Mouse (Mus musculus) neural tube, embryonic 10.5 days (tissue): ENCODE results near the gene Vps8.

Experiments used
- DNase-seq: peaks from one replicate; pipeline ENCODE4 v3.0.0-alpha.2; 2017; ENCODE audit warnings: low spot score; ENCODE audit errors: extremely low spot score

The Vps8 gene

DNA sequence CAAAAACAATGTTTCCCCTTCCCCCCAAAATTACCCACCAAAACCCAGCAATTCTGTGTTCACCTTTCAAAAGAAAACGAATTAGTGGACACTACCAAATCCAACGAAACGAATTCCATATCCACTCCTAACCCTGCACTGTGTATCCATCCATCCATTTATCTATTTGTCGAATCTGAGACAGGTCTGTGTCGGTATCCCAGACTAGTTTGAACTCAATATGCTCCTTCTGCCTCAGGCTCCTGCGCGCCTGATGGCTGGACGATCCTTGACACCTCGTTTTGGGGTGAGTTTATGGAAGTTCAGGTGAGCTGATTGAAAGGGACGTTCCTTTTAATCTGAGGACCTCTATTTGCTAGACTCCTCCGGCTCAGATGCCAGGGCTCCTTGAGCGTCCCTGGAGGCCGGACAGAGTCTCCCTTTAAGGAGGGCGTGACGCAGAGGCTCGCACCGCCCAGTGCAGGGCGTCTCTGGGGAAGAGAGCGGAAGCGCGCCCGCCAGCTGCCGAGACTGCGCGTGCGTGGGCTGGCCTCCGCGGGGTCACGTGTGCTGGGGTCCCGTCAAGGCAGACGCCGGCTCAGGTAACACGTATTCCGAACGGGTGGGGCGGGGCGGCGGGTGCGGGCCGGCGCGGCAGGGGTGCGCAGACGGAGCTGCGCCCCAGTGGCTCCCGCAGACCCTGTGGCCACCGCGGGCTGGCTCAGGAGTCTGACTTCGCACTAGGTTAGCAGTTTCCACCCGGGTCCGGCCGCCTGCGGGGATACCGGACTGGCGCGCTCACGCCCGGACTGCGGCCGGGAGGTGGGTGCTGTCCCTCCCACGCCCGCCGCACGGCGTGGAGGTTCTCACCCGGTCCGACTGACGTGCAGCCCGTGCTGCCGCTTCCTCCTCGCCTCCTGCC is at the start of gene Vps8:
Gene Vps8, plus strand, starts transcription at position 474 of the 901 bp plus-strand sequence.
- peak; percentile 89 for DNase-seq

GRCm38 (mm10) chr16:21373316-21373960 is 49.5 kb upstream of the Vps8 start:
- DNase-seq = no peak

GRCm38 (mm10) chr16:21374067-21374466 is 48.9 kb upstream of the Vps8 start:
- no peak for DNase-seq

- DNase-seq = no peak
Observed at GRCm38 (mm10) chr16:21375147-21375546, 47.8 kb upstream of the Vps8 start.

DNA sequence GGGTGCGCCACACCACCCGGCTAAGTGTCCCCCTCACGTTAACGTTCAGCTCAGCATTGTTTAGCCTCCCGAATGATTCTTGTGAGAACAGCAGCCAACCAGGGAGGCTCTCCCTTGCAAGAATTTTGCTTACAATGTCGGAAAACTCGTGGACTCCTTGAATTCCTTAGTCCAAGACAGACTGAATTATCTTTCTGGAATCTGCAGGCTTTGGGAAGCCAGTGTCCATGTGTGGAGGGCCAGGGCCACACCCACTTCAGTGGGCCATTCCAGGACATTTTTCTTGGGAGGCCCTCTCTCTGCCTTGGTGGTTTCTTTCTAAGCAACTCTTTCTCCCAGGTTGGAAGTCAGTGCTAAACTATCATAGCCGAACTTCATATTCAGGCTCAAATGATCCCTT is 46.6 kb upstream of the Vps8 start:
- DNase-seq = no peak

- DNase-seq = no peak
Observed at GRCm38 (mm10) chr16:21376949-21377604, 45.8 kb upstream of the Vps8 start.

DNA sequence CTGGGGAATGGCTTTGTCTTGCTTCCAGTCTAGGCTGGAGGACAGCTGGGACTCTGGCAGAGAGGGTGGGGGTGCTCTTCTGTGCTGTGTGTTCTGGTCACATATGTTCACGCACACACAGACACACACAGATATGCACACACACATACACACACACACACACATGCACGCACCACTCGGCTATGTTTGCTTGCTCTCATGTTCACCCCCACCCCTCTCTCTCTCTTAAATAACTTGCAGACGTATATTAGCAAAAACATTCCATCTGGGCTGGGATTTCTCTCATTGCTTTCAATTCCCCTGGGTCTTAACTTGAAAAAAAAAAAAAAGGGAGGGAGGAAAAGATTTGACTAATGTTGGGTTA is 45.3 kb upstream of the Vps8 start:
- no peak for DNase-seq

DNA sequence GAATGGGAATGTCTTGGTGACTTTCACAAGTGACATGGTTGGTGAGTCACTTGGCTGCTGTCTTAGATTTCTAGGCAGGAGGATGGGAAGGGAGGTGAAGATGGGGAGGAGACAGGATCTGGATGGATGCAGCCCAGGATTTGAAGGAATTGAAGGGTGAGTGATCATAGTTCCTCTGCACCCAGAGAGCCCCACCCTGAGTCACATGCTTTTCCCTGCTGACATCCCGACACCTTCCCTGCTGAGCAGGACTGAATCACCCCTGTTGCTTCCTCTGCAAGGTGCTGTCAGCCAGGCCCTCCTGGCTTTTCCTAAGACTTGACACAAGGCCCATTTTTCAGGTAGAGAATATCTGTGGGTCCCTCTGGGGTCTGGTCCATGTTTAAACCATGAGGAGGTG is 41.4 kb upstream of the Vps8 start:
- DNase-seq = no peak

GRCm38 (mm10) chr16:21382152-21382911 is 40.6 kb upstream of the Vps8 start:
- no peak for DNase-seq

DNA sequence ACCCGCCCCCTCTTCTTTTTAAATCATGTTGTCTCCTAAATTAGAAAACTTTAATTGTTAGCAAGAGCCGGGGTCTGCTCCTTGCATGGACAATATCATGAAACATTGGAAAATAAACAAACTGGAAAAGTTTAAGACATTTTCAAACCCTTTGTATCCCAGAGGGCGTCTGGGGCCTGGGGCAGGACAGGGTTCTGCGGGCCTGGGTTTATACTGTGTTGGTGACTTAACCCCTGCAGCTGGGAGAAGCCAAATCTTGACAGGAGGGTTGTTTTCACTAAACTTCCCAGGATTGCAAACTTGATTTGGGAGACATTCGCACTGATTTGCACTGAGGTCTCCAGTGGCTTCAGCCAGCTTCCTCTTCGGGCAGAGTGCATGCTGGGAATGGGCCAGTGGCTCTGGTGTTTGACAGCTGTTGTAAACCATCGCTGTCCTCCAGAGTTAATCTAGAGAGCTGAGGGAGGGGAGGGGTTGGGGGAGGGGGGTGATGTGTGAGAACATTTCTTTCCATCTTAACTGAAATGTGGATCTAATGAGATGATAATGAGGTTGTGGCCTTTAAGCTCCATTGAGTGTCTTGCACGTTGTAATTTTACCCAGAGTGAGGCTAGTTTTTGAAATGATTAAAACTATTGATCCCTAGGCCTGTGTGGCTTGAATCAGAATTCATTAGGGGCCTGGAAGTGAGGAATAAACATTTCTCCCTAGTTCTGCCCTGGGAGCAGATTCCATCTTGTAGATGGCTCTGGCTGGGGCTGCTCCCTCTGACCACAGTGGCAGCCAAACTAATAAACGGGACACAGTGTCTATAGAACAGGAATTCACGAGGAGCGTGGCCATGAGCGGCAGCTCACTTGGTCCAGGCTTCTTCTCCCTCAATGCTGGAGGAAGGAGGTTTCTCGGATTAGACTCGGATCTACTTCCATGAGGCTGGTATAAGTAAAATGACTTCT is 36.7 kb upstream of the Vps8 start:
- DNase-seq = no peak

- DNase-seq = no peak
Observed at GRCm38 (mm10) chr16:21389316-21389715, 33.6 kb upstream of the Vps8 start.

DNA sequence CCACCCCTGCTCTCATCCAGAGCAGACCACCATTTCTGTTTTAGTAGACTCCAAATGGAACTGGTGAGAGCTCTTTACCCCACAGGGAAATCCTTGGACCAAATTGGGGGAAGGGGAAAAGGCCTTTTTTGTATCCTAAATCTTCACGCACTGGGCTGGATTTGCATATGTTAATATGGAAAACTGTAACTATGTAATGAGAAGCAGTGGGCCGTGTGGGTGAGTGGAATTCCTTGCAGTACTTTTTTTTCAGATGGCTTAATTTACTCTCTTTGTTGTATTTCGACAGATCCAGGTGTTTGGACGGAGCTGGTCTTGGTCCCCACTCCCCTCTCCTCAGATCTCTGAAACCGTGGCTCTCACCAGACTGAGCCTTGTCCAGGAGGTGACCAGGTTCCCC is 32.2 kb upstream of the Vps8 start:
- DNase-seq = no peak

DNA sequence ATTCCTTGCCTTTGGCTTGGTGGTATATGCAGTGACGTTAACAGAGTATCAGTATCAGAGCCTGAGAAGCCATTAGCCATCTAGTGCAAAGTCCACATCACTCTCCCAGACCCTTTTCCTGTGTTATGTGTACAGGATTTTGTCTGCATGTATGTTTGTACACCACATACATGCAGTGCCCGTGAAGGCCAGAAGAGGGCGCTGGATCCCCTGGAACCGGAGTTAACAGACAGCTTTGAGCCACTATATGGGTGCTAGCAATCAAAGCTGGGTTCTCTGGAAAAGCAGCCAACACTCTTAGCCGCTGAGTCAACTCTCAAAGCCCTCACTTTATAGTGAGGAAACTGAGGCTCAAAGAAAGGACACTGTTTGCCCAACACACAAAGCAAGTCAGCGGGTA is 30.8 kb upstream of the Vps8 start:
- peak; percentile 51 for DNase-seq

DNA sequence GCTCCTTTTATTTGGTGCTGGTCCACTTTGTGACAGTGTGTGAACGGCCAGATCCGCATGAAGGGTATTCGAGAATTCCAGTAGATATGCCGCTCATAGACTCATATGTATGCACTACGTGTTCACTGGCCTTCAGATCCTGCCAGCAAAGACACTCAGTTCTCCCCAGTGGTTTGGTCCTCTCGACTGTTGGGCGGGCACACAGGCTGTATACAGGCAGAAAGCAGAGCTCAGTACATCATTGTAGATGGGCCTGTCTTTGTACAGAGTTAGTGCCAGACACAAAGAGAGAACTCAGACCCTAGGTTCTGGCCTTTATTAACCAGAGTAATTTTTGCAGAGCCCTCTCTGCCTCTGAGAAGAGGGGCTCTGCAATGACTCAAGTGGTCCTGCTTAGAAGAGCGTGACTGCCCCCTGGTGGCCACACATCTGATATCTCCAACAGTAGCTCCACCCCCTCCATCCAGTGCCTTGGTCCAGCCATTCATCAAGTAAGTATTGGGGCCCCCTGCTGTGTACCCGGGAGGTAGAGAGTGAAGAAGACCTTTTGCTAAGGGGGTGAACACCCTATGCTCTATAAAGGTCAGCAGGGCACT is 30.3 kb upstream of the Vps8 start:
- peak; percentile 91 for DNase-seq

- DNase-seq = no peak
Observed at GRCm38 (mm10) chr16:21395546-21395945, 27.4 kb upstream of the Vps8 start.

DNA sequence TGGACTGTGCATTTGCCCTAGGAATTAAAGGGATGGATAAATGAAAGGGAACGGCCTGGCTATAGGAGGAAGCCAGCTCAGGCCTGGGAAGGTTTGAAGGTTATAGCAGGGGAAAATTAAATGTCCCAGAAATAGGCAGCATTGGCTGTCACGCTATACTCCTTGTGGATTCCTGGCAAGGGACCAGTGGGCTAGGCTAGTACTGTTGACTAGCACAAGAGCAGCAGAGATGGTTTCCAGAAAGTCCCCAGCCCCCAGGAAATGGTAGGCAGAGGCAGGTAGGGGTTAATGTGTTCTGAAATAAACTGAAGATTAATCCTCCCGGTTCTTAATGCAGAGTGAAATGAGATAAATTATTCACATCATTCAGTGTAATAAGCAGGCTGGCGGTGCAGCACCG is 25.2 kb upstream of the Vps8 start:
- no peak for DNase-seq

- DNase-seq = peak; percentile 44
Observed at GRCm38 (mm10) chr16:21398345-21399051, 24.4 kb upstream of the Vps8 start.

DNA sequence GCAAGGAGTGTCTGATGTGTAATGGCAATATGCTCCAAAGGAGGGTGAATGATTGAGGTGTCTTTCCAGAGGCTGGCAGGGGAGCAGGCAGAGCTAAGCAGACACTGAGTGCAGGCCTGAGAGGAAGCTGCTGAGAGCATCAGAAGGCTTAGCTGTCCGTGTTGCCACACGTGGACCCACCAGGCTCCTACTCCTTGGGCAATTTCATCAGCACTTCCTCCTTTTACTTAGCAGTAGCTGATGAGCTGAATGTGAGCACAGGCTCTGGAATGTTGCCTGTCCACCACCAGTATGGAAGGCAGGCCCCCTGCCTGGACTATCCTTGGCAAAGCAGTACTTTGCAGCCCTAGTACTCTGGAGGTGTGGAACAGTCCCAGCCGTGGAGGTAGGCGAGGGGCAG is 23.0 kb upstream of the Vps8 start:
- DNase-seq = no peak

- DNase-seq = no peak
Observed at GRCm38 (mm10) chr16:21402068-21402467, 20.9 kb upstream of the Vps8 start.
